Mouse (Mus musculus) neural tube, embryonic 14.5 days (tissue): ENCODE data around the gene Dhrs7c. TPM values are rescaled to one million over a fixed set of nuclear protein-coding genes. Genes with fewer than 3 reads are reported as not detected.

ENCODE experiments used
- ATAC-seq: fragments of 200-750 bp; cut with Nextera tagmentation; 2 replicates; pipeline ENCODE4 v1.8.0; 2017; ENCODE audit warnings: low read depth, mild to moderate bottlenecking, moderate TSS enrichment, moderate library complexity
- H3K27ac ChIP-seq: fragments of 300-500 bp; sonication (generic); 2 replicates; pipeline ENCODE4 v1.5.1; 2014; ENCODE audit warnings: low read depth, mild to moderate bottlenecking, control low read depth, low read length, moderate library complexity, mixed read lengths
- H3K27me3 ChIP-seq: fragments of 300-500 bp; sonication (generic); 2 replicates; pipeline ENCODE4 v1.6.1; 2014; ENCODE audit warnings: low read length; ENCODE audit not compliant: control insufficient read depth, insufficient read depth
- H3K36me3 ChIP-seq: fragments of 300-500 bp; sonication (generic); 2 replicates; pipeline ENCODE4 v1.6.1; 2014; ENCODE audit warnings: low read length, mixed read lengths; ENCODE audit not compliant: control insufficient read depth, insufficient read depth
- H3K4me1 ChIP-seq: fragments of 300-500 bp; sonication (generic); 2 replicates; pipeline ENCODE4 v1.6.1; 2014; ENCODE audit warnings: low read length; ENCODE audit not compliant: control insufficient read depth, insufficient read depth
- H3K4me2 ChIP-seq: fragments of 300-500 bp; sonication (generic); 2 replicates; pipeline ENCODE4 v1.6.1; 2014; ENCODE audit warnings: mild to moderate bottlenecking, low read depth, low read length, control low read depth
- H3K4me3 ChIP-seq: fragments of 300-500 bp; sonication (generic); 2 replicates; pipeline ENCODE4 v1.5.1; 2014; ENCODE audit warnings: low read depth, low read length, control low read depth, mixed read lengths
- H3K9ac ChIP-seq: fragments of 300-500 bp; sonication (generic); replicated peaks from 2 replicates; pipeline ENCODE4 v1.6.1; 2014; ENCODE audit warnings: low read depth, mild to moderate bottlenecking, control low read depth, low read length, mixed read lengths
- H3K9me3 ChIP-seq: fragments of 300-500 bp; sonication (generic); 2 replicates; pipeline ENCODE4 v1.6.1; 2016; ENCODE audit warnings: low read length; ENCODE audit not compliant: control insufficient read depth
- WGBS: fragments of 180-500 bp; shearing (Covaris S2); extraction: QIAGEN DNeasy Blood & Tissue Kit; methylation state at CpG from one replicate; pipeline ENCODE4 v1.1.7; 2014; 5-methylcytosine and 5-hydroxymethylcytosine counted together
- polyA plus RNA-seq: library from polyadenylated mRNA; unstranded; fragments of >200 nt; fragmentation: Nextera tagmentation; extraction: Ambion mirVana; gene quantifications from 2 replicates; pipeline ENCODE4 v1.2.1, GENCODE M21; 2014

Gene Dhrs7c
- polyA plus RNA-seq, 1 experiment from 2014 or later, result not detected

DNA sequence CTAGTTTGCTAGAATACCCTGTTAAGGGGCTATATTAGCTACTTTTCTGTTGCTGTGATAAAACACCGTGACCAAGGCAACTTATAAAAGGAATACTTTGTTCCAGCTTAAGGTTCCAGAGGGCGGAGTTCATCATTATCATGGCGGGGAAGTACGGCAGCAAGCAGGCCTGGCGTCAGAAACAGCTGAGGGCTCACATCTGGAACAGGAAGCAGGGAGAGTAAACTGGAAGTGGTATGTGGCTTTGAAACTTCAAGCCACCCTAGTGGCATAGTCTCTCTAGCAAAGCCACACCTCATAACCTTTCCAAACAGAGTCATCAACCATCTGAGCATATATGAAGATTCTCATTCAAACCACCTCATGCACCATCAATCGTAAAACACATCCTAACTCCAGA lies 31.5 kb downstream of the Dhrs7c start:
- 85% methylated on average over 6 of the region's 6 CpGs for WGBS
- ATAC-seq, result no peak
- no peaks in the 10 kb centered on the region for H3K9me3 ChIP-seq

DNA sequence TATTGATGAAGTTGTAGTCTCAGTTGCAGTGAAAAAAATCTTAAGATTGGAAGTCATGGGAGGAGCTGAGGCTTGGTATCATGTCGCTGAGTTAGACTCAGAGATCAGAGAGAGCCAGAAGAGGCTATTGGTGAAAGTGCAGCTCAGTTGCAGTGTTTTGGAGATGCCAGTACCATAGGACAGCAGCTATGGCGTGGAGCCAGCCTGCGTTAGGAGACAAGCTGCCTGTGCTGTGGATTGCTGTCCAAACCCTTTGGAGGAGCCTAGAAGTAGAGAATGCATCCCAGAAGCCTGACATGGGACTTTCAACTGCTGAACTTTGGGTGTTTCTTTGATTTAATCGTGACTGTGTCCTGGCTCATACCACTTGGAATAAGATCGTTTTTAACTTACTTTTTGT lies 33.8 kb downstream of the Dhrs7c start:
- H3K4me3 ChIP-seq, result no peak overlapping the region
- no peaks in the 10 kb centered on the region for H3K27me3 ChIP-seq
- no peaks in the 10 kb centered on the region for H3K9me3 ChIP-seq
- no peak overlapping the region for H3K27ac ChIP-seq
- ATAC-seq, result no peak
- no peak overlapping the region for H3K9ac ChIP-seq
- no peaks in the 10 kb centered on the region for H3K4me1 ChIP-seq
- no peaks in the 10 kb centered on the region for H3K36me3 ChIP-seq
- H3K4me2 ChIP-seq, result no peak overlapping the region
- WGBS, result 81% methylated on average over 5 of the region's 5 CpGs

More for the DNA sequence above, 31.5 kb downstream of the Dhrs7c start:
- Histone ChIP-seq H3K9ac (no peak overlapping the region), H3K4me3 (no peak overlapping the region), H3K4me2 (no peak overlapping the region), H3K4me1 (no peaks in the 10 kb centered on the region), H3K27ac (no peak overlapping the region), H3K36me3 (no peaks in the 10 kb centered on the region), H3K27me3 (no peaks in the 10 kb centered on the region)

DNA sequence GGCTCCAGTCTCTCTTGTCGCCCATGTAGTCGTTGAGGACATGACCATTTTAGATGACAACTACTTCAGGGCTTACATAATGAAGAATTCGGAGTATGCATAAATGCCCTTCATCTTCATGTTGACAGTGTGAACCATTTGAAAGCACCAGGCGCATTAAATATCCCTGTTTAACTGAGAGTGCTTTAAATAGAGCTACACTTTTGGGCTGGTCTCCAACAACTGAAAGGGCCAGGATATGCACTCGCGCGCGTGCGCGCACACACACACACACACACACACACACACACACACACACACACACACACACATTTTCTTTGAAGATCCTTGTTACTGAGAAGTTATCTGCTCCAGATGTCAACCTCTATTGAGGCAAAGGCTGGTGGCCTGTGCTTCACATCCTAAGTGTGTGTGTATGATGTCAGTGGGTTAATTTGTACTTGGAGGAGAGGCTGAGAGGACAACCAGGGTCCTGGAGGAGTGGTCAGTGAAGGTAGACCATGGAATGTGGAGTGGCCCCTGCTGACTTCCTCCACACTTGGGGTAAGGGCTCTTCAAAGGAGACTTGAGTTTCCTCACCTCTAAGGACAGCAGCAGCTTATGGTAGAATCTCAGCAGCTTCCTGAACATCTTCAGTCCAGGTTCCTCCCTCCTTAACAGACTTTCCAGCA lies 37.6 kb downstream of the Dhrs7c start:
- no peak overlapping the region for H3K9ac ChIP-seq
- no peaks in the 10 kb centered on the region for H3K9me3 ChIP-seq
- 93% methylated on average over 10 of the region's 10 CpGs for WGBS
- no peaks in the 10 kb centered on the region for H3K36me3 ChIP-seq
- H3K4me2 ChIP-seq, result no peak overlapping the region
- H3K27me3 ChIP-seq, result no peaks in the 10 kb centered on the region
- H3K4me3 ChIP-seq, result no peak overlapping the region
- H3K27ac ChIP-seq, result no peak overlapping the region
- no peaks in the 10 kb centered on the region for H3K4me1 ChIP-seq
- no peak for ATAC-seq

DNA sequence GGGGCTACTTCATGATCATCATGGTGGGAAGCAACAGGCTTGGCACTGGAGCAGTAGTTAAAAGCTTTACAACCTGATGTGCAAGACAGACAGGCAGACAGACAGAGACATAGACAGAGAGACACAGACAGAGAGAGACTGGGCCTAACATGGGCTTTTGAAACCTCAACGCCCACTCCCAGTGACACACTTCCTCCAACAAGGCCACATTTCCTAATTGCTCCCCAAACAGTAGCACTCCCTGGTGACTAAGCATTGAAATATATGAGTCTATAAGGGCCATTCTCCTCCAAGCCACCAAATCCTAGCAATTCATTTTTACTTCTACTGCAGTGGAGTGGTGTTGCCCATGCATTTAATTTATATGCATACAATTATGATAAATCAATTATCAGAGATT lies 41.8 kb downstream of the Dhrs7c start:
- H3K27me3 ChIP-seq, result no peaks in the 10 kb centered on the region
- H3K4me3 ChIP-seq, result no peak overlapping the region
- H3K9me3 ChIP-seq, result no peaks in the 10 kb centered on the region
- no peaks in the 10 kb centered on the region for H3K4me1 ChIP-seq
- no peak overlapping the region for H3K9ac ChIP-seq
- no peak overlapping the region for H3K27ac ChIP-seq
- no peak for ATAC-seq
- no peaks in the 10 kb centered on the region for H3K36me3 ChIP-seq
- 72% methylated on average over 1 of the region's 1 CpGs for WGBS
- H3K4me2 ChIP-seq, result no peak overlapping the region

DNA sequence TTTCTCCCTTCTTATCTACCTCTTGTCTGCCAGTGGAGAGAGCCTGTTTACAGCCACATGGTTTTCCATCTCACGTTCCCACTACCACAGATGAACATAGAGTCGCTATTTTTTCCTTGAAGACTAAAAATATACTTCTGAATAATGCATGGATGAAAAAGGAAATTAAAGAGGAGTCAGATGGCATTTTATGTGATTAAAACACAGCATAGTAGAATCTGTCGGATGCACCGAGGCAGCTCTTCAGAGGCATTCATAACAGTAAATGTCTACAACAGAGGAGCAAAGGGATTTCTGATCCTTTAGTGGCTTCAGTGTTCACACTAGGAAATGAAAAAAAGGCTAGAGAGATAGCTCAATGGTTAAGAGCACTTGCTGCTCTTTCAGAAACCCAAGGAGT lies 47.2 kb downstream of the Dhrs7c start:
- H3K4me2 ChIP-seq, result no peak overlapping the region
- ATAC-seq, result no peak
- no peaks in the 10 kb centered on the region for H3K36me3 ChIP-seq
- no peak overlapping the region for H3K27ac ChIP-seq
- H3K27me3 ChIP-seq, result no peaks in the 10 kb centered on the region
- WGBS, result 70% methylated on average over 4 of the region's 4 CpGs
- H3K9ac ChIP-seq, result no peak overlapping the region
- no peaks in the 10 kb centered on the region for H3K9me3 ChIP-seq
- H3K4me3 ChIP-seq, result no peak overlapping the region
- no peaks in the 10 kb centered on the region for H3K4me1 ChIP-seq

DNA sequence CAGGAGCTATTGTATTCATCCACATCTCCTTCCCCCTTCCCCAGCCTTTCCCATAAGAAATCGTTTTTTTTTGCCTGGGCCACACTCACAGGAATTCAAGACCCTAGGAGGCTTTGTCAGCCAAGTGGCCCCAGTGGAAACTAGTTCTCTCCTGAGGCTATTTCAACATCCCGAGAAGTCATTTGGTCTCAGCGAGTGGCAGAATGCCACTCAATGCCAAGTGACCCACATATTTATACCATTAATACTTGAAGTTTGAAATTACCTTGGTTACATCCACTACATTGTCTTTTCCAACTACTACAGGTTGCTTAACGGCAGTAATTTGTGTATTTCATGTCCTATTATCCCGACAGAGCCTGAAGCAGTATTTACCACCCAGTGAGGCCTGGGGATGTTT lies 53.8 kb downstream of the Dhrs7c start:
- Histone ChIP-seq H3K4me1 (no peaks in the 10 kb centered on the region), H3K27ac (no peak overlapping the region), H3K9me3 (no peaks in the 10 kb centered on the region), H3K4me2 (no peak overlapping the region), H3K9ac (no peak overlapping the region), H3K4me3 (no peak overlapping the region), H3K36me3 (no peaks in the 10 kb centered on the region), H3K27me3 (no peaks in the 10 kb centered on the region)
- ATAC-seq, result no peak
- 52% methylated on average over 5 of the region's 5 CpGs for WGBS

DNA sequence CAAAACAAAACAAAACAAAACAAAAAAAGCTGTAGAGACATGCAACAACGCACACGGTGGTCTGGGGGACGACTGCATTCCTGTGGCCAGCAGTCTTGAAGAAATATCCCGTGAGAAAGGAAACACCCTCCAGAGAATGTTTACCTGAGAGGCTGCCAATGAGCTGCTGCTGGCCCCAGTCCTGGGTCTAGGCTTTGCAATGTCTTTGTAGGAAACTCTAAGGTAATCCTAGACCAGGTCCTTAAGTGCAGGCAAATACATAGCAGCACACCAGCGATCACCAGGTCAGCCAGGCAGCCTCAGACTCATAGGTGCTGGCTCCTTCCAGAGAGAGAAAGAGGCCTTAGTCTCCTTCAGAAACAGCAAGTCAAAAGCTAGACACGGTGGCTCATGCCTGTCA lies 56.0 kb downstream of the Dhrs7c start:
- no peaks in the 10 kb centered on the region for H3K9me3 ChIP-seq
- H3K36me3 ChIP-seq, result no peaks in the 10 kb centered on the region
- H3K27ac ChIP-seq, result no peak overlapping the region
- H3K4me1 ChIP-seq, result no peaks in the 10 kb centered on the region
- H3K4me2 ChIP-seq, result no peak overlapping the region
- no peak overlapping the region for H3K9ac ChIP-seq
- H3K27me3 ChIP-seq, result no peaks in the 10 kb centered on the region
- ATAC-seq, result no peak
- WGBS, result 69% methylated on average over 6 of the region's 6 CpGs
- no peak overlapping the region for H3K4me3 ChIP-seq

DNA sequence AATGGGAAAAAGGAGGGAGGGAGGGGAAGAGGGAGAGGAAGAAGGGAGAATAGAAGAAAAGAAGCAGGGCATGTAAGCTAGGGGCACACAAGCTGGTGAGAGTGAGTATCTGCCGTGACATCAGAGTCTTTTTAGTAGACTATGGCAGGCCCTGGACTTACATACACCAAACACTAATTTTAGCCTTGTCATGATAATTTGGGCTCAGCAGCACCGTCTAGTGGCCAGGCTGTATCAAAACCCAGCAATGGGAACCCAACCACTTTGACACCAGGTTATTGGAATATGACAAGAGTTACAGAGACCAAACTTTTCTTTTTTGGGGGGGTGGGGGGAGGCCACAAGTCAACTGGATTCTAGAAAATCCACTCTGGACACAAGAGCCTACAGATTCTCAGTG lies 57.0 kb downstream of the Dhrs7c start:
- ATAC-seq, result no peak
- H3K36me3 ChIP-seq, result no peaks in the 10 kb centered on the region
- no peaks in the 10 kb centered on the region for H3K9me3 ChIP-seq
- no peaks in the 10 kb centered on the region for H3K4me1 ChIP-seq
- 38% methylated on average over 2 of the region's 2 CpGs for WGBS
- no peaks in the 10 kb centered on the region for H3K27me3 ChIP-seq
- H3K4me2 ChIP-seq, result no peak overlapping the region
- no peak overlapping the region for H3K9ac ChIP-seq
- no peak overlapping the region for H3K4me3 ChIP-seq
- no peak overlapping the region for H3K27ac ChIP-seq

DNA sequence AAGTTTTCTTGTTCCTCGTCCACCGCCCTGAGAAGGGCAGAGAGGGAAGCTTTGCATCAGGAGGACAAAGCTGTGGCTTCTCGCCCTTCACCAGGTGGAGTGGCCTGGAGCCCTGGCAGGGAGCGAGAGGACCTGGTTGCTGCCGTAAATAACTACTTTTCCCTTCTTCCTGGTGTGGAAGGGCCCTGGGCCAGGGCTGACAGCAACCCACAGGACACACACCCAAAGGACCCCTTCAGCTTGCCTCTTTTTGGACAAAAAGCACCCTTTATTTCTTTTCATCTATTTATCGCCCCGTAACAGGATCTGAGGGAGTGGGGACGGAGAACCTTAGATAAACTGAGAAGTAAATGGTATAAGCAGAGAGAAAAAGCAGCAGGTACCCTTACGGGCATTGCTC lies 60.5 kb downstream of the Dhrs7c start:
- no peaks in the 10 kb centered on the region for H3K9me3 ChIP-seq

More for the DNA sequence above, 60.5 kb downstream of the Dhrs7c start:
- no peaks in the 10 kb centered on the region for H3K4me1 ChIP-seq
- H3K4me2 ChIP-seq, result no peak overlapping the region
- H3K27me3 ChIP-seq, result no peaks in the 10 kb centered on the region
- WGBS, result 85% methylated on average over 9 of the region's 9 CpGs
- no peaks in the 10 kb centered on the region for H3K36me3 ChIP-seq
- H3K27ac ChIP-seq, result no peak overlapping the region
- H3K9ac ChIP-seq, result no peak overlapping the region
- no peak overlapping the region for H3K4me3 ChIP-seq
- ATAC-seq, result no peak
